Mouse (Mus musculus): ENCODE results near the gene Fem1a. TPM values are rescaled to one million over a fixed set of nuclear protein-coding genes. Genes with fewer than 3 reads are reported as not detected.

The Fem1a gene
- total RNA-seq, 2 experiments from 2014 or later, result 19.2 to 21.7 TPM

GRCm38 (mm10) chr17:56275842-56276480 lies 19.4 kb downstream of the Fem1a start:
- no peak for ATAC-seq (replicated peaks; ENCODE audit: low FRiP score, low TSS enrichment, poor library complexity, severe bottlenecking)

- ATAC-seq (replicated peaks; ENCODE audit: low FRiP score, low TSS enrichment, poor library complexity, severe bottlenecking), result peak; percentile 82
Observed at GRCm38 (mm10) chr17:56276643-56277566, 20.3 kb downstream of the Fem1a start, which contains the start of gene Ticam1. Ticam1 (minus strand) TSS chr17:56276786.

GRCm38 (mm10) chr17:56277567-56277893 lies 20.9 kb downstream of the Fem1a start:
- ATAC-seq (replicated peaks; ENCODE audit: low FRiP score, low TSS enrichment, poor library complexity, severe bottlenecking), result no peak

GRCm38 (mm10) chr17:56278340-56278739 lies 21.7 kb downstream of the Fem1a start:
- no peak for ATAC-seq (replicated peaks; ENCODE audit: low FRiP score, low TSS enrichment, poor library complexity, severe bottlenecking)

DNA sequence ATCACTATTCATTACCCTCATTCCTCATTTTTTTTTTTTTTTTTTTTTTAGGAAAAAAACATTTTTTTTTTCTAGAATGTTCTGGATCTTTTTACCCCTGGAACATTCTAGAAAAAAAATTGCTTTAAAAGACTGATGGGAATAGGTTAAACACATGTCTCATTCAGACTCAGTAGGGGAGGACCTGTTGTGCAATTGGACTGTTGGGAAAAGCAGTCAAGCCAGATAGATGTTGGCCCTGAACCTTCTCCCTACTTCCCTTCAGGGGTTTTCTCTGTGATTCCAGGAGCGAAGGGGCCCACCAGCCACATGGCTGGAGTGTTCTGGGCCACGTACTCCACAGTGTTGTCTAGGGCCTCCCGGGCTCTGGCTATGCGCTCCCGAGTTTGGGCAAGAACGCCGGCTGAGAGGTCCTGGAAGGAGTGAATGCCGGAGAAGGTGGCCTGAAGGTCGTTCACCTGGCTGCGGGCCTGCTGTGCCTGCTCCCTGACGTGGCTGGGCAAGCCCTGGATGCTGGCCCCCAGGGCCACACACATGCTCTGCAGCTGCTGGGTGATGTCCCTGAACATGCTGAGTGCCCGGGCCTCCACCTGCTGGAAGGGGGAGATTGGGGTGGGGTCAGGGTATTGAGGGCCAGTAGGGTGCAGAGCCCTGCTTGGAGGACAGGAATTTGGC lies 23.0 kb downstream of the Fem1a start:
- no peak for ATAC-seq (replicated peaks; ENCODE audit: low FRiP score, low TSS enrichment, poor library complexity, severe bottlenecking)

GRCm38 (mm10) chr17:56281193-56281592 lies 24.6 kb downstream of the Fem1a start:
- ATAC-seq (replicated peaks; ENCODE audit: low FRiP score, low TSS enrichment, poor library complexity, severe bottlenecking), result no peak

- ATAC-seq (replicated peaks; ENCODE audit: low FRiP score, low TSS enrichment, poor library complexity, severe bottlenecking), result no peak
Observed at GRCm38 (mm10) chr17:56282802-56283201, 26.2 kb downstream of the Fem1a start.

GRCm38 (mm10) chr17:56283316-56283715 lies 26.7 kb downstream of the Fem1a start:
- no peak for ATAC-seq (replicated peaks; ENCODE audit: low FRiP score, low TSS enrichment, poor library complexity, severe bottlenecking)

- no peak for ATAC-seq (replicated peaks; ENCODE audit: low FRiP score, low TSS enrichment, poor library complexity, severe bottlenecking)
Observed at GRCm38 (mm10) chr17:56285995-56286394, 29.4 kb downstream of the Fem1a start.

DNA sequence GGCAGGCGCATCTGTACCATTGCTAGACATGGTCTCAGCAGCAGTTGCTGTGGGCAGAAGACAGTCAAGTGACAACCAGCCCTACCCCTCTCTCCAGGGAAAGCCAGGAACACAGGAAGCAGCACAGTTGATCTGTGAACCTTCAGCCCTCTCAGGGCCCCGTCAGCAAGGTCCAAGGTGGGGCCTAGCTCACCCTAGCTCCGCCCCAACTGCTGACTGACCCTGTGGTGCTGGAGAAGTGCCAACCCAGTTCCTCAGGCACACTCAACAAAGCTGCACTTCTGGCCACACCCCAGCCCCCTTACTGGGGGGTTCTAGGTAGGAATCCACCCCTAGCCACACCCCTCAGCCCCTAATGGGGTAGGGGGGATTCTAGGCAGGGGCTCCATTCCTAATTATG lies 31.2 kb downstream of the Fem1a start:
- ATAC-seq (replicated peaks; ENCODE audit: low FRiP score, low TSS enrichment, poor library complexity, severe bottlenecking), result no peak

DNA sequence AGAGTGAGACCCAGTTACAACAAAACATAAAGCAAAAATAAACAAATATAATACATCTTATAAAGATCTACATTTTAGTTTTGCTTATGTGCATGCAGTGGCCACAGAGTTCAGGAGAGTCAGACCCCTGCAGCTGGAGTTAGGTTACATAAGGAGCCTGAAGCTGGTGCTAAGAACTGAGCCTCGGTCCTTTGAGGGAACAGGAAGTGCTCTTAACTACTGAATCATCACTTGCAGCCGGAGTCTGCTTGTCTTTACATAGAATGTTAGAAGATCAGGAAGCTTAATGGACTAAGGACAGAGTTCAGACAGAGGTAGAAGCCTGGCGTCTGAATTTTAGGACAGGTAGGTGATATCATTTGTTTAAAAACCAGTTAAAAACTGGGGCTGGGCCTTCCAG lies 32.3 kb downstream of the Fem1a start:
- ATAC-seq (replicated peaks; ENCODE audit: low FRiP score, low TSS enrichment, poor library complexity, severe bottlenecking), result no peak

DNA sequence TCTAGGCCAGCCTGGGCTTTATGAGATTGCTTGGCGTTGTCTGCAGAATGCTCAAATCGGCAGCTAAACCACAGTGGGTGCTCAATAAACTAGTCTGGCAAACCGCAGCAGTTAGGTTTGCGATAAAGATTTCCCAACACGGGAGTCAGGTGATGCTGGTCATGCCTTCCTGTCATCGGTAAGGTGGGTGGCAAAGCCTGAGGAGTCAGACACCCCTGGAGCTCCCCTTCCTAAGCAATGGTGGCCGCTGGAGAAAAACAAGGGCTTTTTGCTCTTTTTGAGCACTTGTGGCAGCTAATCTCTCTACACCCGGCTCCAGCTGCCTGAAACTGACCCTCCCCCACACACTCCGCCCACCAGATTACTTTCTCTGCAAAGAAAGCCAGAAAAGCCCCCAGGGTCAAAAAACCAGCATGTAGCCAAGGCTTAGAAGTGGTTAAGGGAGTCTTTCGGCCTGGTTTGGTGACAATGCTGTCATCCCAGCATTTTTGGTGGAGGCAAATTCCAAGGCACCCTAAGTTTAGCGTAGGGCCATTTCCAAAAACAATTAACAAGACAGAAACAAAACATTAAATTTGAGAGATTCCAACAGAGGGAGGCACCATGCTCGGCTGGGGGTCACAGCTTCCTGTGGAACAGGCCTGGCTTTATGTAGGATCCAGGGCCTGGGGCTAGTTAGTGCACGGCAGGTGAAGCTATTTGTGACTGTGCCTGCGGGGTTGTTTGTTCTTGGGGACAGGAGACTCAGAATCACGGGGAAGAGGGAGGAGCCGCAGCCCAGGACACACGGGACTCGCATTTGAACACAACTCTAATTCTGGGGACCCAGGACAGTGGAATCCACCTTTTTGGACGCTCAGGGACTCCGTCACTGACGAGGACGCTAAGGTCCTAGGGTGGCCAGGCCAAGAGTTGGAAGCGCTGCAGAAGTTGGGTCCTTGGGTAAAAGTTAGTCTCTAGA lies 33.0 kb downstream of the Fem1a start:
- ATAC-seq (replicated peaks; ENCODE audit: low FRiP score, low TSS enrichment, poor library complexity, severe bottlenecking), result peak; percentile 42

GRCm38 (mm10) chr17:56290388-56291170 lies 34.0 kb downstream of the Fem1a start:
- ATAC-seq (replicated peaks; ENCODE audit: low FRiP score, low TSS enrichment, poor library complexity, severe bottlenecking), result peak; percentile 71

GRCm38 (mm10) chr17:56291171-56291511 lies 34.5 kb downstream of the Fem1a start:
- peak; percentile 76 for ATAC-seq (replicated peaks; ENCODE audit: low FRiP score, low TSS enrichment, poor library complexity, severe bottlenecking)

GRCm38 (mm10) chr17:56291826-56292475 lies 35.3 kb downstream of the Fem1a start:
- no peak for ATAC-seq (replicated peaks; ENCODE audit: low FRiP score, low TSS enrichment, poor library complexity, severe bottlenecking)

DNA sequence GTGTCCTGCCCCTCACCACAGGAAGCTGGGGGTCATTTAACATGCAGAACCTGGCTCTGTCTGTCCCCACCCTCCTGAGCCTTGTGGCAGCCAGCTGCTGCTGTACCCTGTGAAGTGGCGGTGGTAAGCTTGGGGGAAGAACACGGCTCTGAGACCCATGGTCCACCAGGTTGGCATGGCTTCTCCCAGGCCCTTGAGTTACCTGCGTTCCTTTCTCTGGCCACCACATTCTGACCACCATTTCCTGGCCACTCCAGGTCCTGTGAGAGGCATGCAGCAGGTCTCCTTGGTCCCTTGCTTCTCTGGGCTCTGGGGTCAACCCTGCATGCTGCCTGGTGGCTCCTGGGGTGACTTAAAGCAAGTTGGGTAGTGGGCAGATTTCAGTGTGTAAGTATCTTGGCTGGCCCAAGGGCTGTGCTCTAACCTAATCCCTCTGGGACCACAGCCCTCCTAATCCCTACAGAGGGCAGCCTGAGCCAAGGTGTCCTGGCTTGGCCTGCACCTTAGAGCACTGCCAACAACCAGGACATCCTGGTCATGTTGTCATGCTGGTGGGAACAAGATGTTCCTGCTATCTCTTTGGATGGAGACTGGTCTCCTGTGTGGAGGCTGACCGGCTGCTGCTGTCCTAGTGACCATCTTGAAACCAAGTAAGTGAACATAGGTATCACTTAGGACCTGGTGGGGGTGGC lies 36.1 kb downstream of the Fem1a start, which contains the start of gene Plin3:
Gene Plin3, minus strand, starts transcription at position 343 of the 692 bp plus-strand sequence.
- ATAC-seq (replicated peaks; ENCODE audit: low FRiP score, low TSS enrichment, poor library complexity, severe bottlenecking), result no peak

DNA sequence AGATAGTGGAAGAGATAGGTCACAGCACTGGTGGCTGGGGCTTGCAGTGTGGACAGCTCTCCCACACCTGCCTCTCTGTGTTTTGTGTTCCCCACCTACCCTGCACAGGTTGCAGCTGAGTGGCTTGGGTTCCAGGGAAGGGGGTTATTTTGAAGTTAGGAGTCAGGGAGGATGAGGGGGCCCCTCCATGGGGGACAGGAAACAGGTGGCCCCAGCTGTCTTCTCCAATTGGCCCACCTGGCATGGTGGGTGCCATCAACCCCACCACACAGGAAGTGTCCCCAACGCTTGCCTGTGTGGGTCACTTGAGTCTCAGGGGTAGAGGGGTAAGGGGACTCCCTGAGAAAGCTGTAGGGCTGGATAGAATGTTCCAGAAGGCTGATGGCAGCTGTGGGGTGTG lies 36.7 kb downstream of the Fem1a start:
- no peak for ATAC-seq (replicated peaks; ENCODE audit: low FRiP score, low TSS enrichment, poor library complexity, severe bottlenecking)

All from megakaryocyte-erythroid progenitor cell, adult 5-6 weeks (primary cell).